Mouse (Mus musculus) thymus, postnatal 4 days (tissue): ENCODE data around the gene Btbd35f10.
"Not testable (repeated sequence)": the region's sequence is repeated elsewhere in the genome, so short reads cannot be mapped to it uniquely, and the experiment has no call there.

Experiments used
- DNase-seq: peaks from one replicate; pipeline ENCODE4 v3.0.0; 2021

Gene Btbd35f10

DNA sequence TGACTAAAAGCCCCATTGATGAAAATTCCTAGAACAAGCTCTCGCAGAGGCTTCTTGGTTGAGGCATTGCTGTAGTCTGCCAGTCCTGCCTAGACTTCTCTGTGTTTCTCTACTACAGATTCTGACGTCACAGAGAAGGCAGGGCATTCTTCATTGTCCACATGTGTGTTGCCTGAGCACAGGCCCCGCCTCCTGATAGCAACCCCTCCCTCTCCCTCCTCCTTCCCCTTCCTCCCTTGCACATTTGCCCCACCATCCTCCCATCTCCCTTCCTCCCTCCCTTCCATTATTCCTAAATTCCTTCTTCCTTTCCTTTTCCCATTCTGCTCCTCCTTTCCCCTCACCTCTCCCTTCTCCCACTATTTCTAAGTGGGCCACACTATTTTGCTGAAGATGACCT, at the start of gene Btbd35f10:
TSS of gene Btbd35f10 (minus strand) at position 101 of the 400 bp plus-strand sequence.
- DNase-seq = not testable (repeated sequence)
